Mouse (Mus musculus): Measurements from ENCODE around the gene Rnf10.

Rnf10 gene

GRCm38 (mm10) chr5:115193226-115193625 is 79.5 kb downstream of the Rnf10 start:
- DNase-seq: peak; percentile 80

- DNase-seq: no peak
These were observed 79.9 kb downstream of the Rnf10 start for GRCm38 (mm10) chr5:115192828-115193195.

- peak; percentile 53 for DNase-seq
These were observed 80.5 kb downstream of the Rnf10 start for GRCm38 (mm10) chr5:115191880-115192827.

All from cerebellum, adult 11-12 months (tissue).